Mouse (Mus musculus) frontal cortex, adult (tissue): Measurements from ENCODE around the gene Slc13a2.
A peak's percentile ranks its signal among the peaks of the same experiment; 100 is the strongest.

Source experiments
- ATAC-seq: cut with Nextera tagmentation; 2 replicates; pipeline ENCODE4 v1.9.2; 2017; ENCODE audit warnings: mild to moderate bottlenecking, moderate library complexity, mixed read lengths; ENCODE audit not compliant: low TSS enrichment

The Slc13a2 gene

GRCm38 (mm10) chr11:78422055-78422819 is at the start of gene Slc13a2:
TSS of gene Slc13a2 (minus strand) at chr11:78422217.
- ATAC-seq, result no peak

- no peak for ATAC-seq
Observed at GRCm38 (mm10) chr11:78471326-78472103, 49.5 kb upstream of the Slc13a2 start.

GRCm38 (mm10) chr11:78467932-78468331 is 45.9 kb upstream of the Slc13a2 start:
- ATAC-seq, result no peak

- ATAC-seq, result no peak
Observed at GRCm38 (mm10) chr11:78467515-78467914, 45.5 kb upstream of the Slc13a2 start.

- no peak for ATAC-seq
Observed at GRCm38 (mm10) chr11:78466242-78466912, 44.4 kb upstream of the Slc13a2 start.

- ATAC-seq, result peak; percentile 75
Observed at GRCm38 (mm10) chr11:78465568-78466180, 43.7 kb upstream of the Slc13a2 start, which contains the start of gene Slc46a1. TSS of gene Slc46a1 (plus strand) at chr11:78465697.

- ATAC-seq, result no peak
Observed at GRCm38 (mm10) chr11:78465116-78465515, 43.1 kb upstream of the Slc13a2 start.

GRCm38 (mm10) chr11:78463286-78464036 is 41.4 kb upstream of the Slc13a2 start:
- ATAC-seq, result no peak

- ATAC-seq, result no peak
Observed at GRCm38 (mm10) chr11:78462669-78463068, 40.7 kb upstream of the Slc13a2 start.

- ATAC-seq, result no peak
Observed at GRCm38 (mm10) chr11:78461894-78462293, 39.9 kb upstream of the Slc13a2 start.

GRCm38 (mm10) chr11:78458740-78459139 is 36.7 kb upstream of the Slc13a2 start:
- ATAC-seq, result no peak

- no peak for ATAC-seq
Observed at GRCm38 (mm10) chr11:78455308-78455707, 33.3 kb upstream of the Slc13a2 start.

- no peak for ATAC-seq
Observed at GRCm38 (mm10) chr11:78454276-78454675, 32.3 kb upstream of the Slc13a2 start.

- no peak for ATAC-seq
Observed at GRCm38 (mm10) chr11:78453675-78454074, 31.7 kb upstream of the Slc13a2 start.

GRCm38 (mm10) chr11:78450337-78450736 is 28.3 kb upstream of the Slc13a2 start:
- no peak for ATAC-seq

GRCm38 (mm10) chr11:78448242-78448641 is 26.2 kb upstream of the Slc13a2 start:
- no peak for ATAC-seq

GRCm38 (mm10) chr11:78447168-78447567 is 25.2 kb upstream of the Slc13a2 start:
- no peak for ATAC-seq

- no peak for ATAC-seq
Observed at GRCm38 (mm10) chr11:78443115-78443514, 21.1 kb upstream of the Slc13a2 start.

- ATAC-seq, result no peak
Observed at GRCm38 (mm10) chr11:78438399-78438930, 16.4 kb upstream of the Slc13a2 start.

- no peak for ATAC-seq
Observed at GRCm38 (mm10) chr11:78437182-78437581, 15.2 kb upstream of the Slc13a2 start.

- no peak for ATAC-seq
Observed at GRCm38 (mm10) chr11:78435776-78436349, 13.8 kb upstream of the Slc13a2 start.
